Mouse (Mus musculus) layer of hippocampus, adult 9-10 months (tissue): ENCODE measurements around the gene Plin4.

ENCODE experiments used
- DNase-seq: peaks from one replicate; pipeline ENCODE4 v3.0.0; 2022; ENCODE audit warnings: low spot score

The Plin4 gene

DNA sequence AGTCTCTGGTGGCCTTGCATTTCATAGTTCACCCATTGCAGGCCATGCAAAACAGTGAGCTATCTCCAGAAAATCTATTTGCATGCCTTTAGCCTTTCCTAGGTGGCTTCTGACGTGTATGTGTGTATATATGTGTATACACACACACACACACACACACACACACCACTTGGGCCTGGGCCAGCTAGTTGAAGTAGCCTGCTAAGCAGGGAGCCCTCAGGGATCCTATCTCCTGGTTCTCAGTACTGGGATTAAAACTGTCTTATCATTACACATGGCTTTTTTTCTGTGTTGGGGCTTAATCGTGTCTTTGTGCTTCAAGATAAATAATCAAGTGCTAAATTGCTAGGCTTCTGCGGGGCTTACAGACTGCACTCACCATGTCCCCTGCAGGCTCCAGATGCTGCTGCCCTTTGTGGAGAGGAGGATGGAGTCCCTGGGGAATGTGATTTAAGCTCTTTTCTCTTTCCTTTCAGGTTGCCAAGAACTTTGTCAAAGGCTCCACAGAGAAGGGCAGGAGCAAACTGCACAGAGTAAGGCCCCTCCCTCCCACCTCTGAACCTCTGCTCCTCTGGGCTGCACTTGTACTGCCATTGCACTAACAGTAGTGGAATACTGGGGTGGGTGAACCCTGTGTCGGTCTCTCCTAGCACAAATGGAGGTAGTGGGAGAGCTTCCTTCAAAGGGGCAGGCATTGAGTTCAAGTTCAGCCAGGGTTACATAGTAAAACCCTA, 53.5 kb downstream of the Plin4 start:
- DNase-seq = no peak

GRCm38 (mm10) chr17:56054938-56055337, 54.7 kb downstream of the Plin4 start:
- DNase-seq = no peak

DNA sequence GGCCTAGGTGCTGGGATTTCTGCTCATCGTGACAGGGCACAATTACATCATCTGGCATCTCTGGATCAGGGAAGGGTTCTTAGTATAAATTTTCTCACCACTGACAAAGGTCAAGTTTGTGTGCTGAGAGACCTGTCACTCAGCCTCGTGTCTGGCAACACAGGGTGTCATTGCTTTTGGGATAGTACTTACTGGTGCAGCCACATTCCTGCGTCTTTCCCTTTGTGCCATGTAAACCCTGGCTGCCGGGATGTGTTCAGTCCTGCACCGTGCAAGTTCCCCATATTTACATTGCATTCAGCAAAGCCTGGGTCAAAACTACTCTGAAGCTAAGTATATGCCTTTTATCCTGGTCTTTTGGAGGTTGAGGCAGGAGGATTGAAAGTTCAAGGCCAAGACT, 58.2 kb downstream of the Plin4 start:
- no peak for DNase-seq
